Mouse (Mus musculus): ENCODE results near the gene Ahnak2. TPM values are rescaled to one million over a fixed set of nuclear protein-coding genes. Genes with fewer than 3 reads are reported as not detected.
A peak's percentile ranks its signal among the peaks of the same experiment; 100 is the strongest.

Gene Ahnak2
- total RNA-seq, 2 experiments from 2014 or later: 0.15 TPM; not detected in 1

DNA sequence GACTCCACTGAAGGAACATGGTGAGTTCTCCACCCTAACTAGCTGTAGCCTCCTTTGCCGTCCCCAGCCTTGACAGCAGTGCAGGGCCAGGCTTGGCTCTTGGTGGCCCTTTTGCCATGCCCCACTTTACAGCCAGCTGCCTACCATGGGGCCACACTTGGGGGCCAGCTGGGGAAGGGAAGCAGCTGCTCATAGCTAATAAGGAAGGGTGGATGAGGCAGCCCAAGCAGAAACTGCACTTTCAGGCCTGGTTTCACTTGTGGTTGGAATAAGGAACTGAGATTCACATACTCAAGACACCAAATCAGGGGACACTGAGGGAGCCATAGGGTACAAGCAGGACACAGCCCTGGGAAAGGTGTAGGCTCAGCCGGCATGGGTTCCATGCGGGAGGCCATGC lies 40.4 kb downstream of the Ahnak2 start:
- peak; percentile 77 for ATAC-seq (ENCODE audit: poor library complexity, severe bottlenecking)

- peak; percentile 36 for ATAC-seq (ENCODE audit: poor library complexity, severe bottlenecking)
These were observed 41.0 kb downstream of the Ahnak2 start for GRCm38 (mm10) chr12:112761411-112761810.

- peak; percentile 77 for ATAC-seq (ENCODE audit: poor library complexity, severe bottlenecking)
These were observed 42.1 kb downstream of the Ahnak2 start, which contains the start of gene Pld4 for GRCm38 (mm10) chr12:112760154-112760926. Gene Pld4 (plus strand): TSS chr12:112760655.

DNA sequence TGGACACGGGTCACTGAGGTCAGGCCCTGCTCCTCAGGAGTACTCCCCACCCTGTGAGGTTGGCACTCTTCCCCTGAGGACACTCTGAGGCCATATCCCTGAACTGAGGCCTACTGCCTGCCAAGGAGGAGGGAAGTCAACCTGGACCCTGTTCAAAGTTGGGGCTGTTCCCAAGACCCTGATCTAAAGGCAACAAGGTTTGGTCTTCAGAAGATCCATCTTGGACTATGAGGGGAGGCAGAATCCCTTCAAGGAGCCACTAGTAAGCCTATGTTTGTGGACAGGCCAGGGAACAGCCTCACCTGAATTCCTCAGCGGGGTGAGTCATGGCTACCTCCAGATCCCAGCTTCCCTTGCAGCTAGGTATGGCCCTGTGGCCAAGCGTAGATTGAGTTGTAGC lies 43.0 kb downstream of the Ahnak2 start:
- no peak for ATAC-seq (ENCODE audit: poor library complexity, severe bottlenecking)

GRCm38 (mm10) chr12:112757896-112758295 lies 44.6 kb downstream of the Ahnak2 start:
- no peak for ATAC-seq (ENCODE audit: poor library complexity, severe bottlenecking)

- ATAC-seq (ENCODE audit: poor library complexity, severe bottlenecking): no peak
These were observed 46.6 kb downstream of the Ahnak2 start for GRCm38 (mm10) chr12:112755900-112756299.

DNA sequence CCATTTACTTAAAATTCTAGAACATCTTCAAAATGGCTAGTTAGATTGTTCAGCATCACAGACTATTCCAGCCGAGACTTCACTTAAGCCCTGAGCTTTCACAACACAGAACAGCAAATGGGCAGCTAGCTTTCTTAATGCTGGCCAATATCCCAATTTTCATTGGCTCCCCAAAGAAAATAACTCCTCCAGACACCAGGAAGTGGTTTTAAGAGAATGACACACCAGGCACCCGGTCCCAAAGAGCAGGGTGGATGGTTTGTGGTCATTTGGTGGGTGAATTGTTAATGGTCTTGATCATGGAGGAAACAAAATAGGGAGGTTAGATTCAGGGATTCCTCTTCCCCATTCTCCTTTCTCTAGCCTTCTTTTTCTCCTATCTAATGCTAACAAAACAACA lies 50.1 kb downstream of the Ahnak2 start:
- ATAC-seq (ENCODE audit: poor library complexity, severe bottlenecking): peak; percentile 54; the same call in 1 of the 2 replicates

- ATAC-seq (ENCODE audit: poor library complexity, severe bottlenecking): no peak
These were observed 51.5 kb downstream of the Ahnak2 start for GRCm38 (mm10) chr12:112750976-112751375.

DNA sequence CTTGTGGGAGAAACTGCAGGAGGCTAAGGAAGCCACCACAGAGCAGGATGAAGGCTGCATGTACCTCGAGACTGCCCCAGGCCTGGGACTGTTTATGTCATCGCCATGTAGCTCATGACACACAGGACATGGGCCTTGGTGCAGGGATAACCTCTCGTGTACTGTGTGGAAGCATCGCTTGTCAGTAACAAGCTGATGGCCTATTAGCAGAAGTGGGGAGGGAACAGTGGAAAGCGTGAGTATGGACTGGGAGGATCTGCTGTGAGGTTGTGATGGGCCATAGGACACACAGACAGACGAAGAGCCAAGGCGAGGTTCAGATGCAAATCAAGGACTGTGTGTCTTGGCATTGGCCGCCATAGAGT lies 54.9 kb downstream of the Ahnak2 start:
- no peak for ATAC-seq (ENCODE audit: poor library complexity, severe bottlenecking)

GRCm38 (mm10) chr12:112746808-112747605 lies 55.5 kb downstream of the Ahnak2 start:
- peak; percentile 41 for ATAC-seq (ENCODE audit: poor library complexity, severe bottlenecking)

DNA sequence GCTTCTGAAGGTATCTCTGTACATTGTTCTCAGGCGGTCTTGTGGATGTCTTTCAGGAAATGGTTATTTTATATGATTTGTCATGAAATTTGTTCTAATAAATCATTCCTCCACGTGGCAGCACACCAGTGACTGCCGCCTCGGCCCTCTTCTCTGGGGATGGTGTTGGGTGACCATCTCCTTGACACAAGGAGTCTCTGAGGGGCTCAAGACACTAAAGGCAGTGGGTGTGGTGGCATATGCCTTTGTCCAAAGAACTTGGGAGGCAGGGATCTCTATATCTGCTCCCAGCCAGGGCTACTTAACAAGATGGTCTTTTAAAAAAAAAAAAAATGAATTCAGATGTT lies 56.0 kb downstream of the Ahnak2 start:
- ATAC-seq (ENCODE audit: poor library complexity, severe bottlenecking): no peak

DNA sequence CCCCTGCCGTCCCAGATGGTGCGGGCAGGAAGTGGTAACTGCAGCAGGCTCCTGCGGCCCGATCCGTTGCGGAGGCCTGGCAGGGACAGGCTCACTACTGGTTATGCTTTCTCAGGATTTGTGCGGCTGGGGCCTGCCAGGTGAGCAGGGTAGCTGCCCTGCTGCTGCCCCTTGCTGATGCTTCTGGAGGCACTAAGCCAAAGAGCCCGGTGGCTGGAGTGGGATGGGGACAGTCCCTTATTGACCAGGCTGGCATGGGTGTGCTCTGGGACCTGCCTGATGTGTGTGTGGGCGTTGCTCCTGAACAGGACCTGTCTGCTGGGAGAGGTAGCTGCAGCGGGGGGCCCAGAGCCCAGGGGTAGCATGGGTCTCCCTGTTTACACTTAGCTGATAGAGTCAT lies 56.7 kb downstream of the Ahnak2 start:
- ATAC-seq (ENCODE audit: poor library complexity, severe bottlenecking): no peak

DNA sequence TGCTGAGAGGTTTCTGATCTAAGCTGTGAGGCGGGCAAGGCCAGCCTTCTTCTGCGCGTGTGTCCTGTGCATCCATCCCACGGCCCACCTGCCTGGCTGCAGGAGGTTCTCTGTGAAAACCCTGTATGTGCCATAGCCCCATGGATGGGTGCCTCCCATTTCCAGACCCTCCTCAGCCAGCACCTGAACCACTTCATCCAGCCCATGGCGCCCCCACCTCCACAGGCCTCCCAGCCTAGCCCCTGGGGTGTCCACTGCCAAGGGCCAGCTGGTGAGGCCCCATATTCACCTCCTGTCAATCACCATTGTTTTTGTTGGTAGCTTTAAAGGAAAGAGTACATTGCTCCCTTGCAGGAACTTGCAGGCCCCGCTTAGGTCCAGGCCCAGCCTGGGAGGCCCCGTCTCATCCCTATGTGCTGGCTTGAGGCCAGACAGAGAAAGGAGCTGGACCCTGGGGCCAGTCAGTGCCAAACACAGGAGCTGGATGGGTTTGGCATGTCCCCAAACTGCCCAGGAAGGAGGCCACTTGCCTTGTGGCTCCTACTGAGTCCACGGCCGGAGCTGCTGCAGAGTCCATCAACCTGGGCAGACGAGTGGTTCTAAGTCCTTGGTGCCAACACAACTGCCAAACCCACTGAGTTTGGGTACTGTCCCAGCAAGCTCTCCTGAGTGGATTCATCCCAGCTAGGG lies 57.4 kb downstream of the Ahnak2 start:
- no peak for ATAC-seq (ENCODE audit: poor library complexity, severe bottlenecking)

DNA sequence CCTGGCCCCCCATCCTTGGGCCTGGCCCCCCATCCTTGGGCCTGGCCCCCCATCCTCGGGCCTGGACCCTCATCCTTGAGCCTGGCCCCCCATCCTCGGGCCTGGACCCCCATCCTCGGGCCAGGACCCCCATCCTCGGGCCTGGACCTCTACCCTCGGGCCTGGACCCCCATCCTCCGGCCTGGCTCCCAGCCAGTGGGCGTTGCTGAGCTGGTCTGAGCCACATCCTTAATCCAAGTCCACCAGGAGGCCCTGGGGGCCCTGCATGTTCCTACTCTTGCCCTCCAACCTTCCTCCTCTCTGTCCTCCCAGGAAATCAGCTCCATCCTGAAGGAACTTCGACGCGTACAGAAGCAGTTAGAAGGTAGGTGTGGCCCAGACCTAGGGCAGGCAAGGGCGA lies 58.2 kb downstream of the Ahnak2 start:
- no peak for ATAC-seq (ENCODE audit: poor library complexity, severe bottlenecking)

DNA sequence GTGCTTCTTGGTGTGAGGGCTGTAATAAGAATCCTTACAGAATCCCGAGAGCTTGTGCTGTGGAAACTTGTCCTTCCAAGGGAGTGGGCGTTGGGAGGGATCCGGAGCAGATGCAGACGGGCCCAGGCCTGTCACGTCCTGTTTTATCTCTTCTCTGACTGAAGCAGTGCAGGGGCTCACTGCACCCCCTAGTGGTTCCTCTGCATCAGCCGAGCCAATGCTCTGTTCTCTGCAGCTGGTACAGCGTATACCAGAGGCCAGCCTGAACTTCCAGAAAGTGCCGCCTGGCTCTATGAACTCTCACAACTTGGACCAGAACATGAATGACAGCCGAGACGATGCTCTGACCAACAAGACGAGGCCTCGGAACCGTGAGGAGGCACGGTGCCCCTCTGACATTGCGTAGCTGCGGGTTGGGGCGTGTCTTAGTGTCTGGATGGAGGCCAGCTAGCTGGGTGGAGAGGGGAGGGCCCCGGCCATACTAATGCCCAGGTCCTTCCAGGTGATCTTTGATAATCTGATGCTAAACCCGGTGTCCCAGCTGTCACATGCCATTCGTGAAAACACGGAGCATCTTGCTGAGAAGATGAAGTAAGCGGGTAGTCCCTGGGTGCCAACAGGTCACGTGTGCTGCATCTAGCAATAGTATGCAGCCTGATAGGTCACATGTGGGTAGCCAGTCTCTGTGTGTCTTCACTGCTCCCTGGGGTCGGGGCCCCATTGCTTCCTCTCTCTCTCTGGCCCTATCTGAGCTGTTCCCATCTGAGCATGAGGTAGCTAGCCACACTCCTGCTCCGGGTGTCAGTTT lies 59.1 kb downstream of the Ahnak2 start:
- peak; percentile 87 for ATAC-seq (ENCODE audit: poor library complexity, severe bottlenecking)

- ATAC-seq (ENCODE audit: poor library complexity, severe bottlenecking): no peak
These were observed 59.7 kb downstream of the Ahnak2 start for GRCm38 (mm10) chr12:112742768-112743167.

GRCm38 (mm10) chr12:112739023-112739568 lies 63.4 kb downstream of the Ahnak2 start:
- ATAC-seq (ENCODE audit: poor library complexity, severe bottlenecking): no peak

DNA sequence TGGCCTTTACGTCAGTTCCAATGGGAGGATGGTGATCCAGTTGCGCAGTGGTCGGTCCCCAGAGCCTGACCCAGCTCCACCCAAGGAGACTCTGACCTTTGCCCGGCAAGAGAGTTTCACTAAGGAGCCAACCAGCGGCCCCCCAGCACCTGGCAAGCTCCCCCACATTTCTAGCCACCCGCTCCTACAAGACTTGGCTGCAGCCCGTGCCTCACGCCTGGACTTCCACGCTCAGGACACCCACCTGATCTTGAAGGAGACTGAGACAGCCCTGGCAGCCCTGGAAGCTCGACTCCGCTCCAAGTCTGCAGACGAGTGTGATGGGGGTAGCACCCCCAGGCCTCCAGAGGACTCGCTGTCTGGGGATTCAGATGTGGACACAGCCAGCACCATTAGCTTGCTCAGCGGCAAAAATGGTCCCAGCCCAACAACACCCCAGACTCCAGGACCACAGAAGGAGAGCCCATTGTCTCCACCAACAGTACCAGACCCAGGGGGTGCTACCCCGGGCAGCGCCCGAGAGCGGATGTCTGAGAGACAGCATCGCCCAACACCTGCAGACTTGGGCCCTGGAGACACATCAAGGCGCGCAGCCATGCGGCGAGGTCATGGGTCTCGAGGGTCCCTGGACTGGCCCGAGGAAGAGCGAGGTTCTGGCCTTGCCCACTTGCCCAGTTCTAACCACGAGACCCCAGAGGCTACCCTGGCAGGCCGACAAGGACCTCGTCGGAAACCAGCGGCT lies 64.0 kb downstream of the Ahnak2 start:
- ATAC-seq (ENCODE audit: poor library complexity, severe bottlenecking): no peak

DNA sequence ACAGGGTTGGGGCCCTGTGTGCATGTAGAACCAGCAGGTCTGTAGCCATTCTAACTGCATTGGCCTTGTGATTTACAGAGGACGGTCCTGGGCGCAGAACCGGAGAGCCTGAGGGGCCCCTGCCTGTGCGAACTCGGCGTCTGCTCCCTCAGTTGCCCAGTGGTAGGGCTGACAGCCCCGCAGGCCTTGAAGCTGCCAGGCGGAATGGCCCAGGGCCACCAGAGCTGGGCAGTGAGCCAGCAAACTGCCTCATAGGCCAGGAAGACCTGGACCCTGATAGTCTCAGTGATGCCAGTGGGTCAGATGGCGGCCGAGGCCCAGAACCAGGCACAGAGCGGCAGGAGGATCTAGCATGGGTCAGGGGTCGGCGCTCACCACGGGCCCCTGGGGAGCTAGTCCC lies 64.7 kb downstream of the Ahnak2 start:
- no peak for ATAC-seq (ENCODE audit: poor library complexity, severe bottlenecking)

GRCm38 (mm10) chr12:112737081-112737480 lies 65.4 kb downstream of the Ahnak2 start:
- no peak for ATAC-seq (ENCODE audit: poor library complexity, severe bottlenecking)
